Mouse (Mus musculus) mesoderm, embryonic 11.5 days (tissue): Measurements from ENCODE around the gene 4931428L18Rik.
A peak's percentile ranks its signal among the peaks of the same experiment; 100 is the strongest.

Source experiments
- DNase-seq: peaks from one replicate; pipeline ENCODE4 v3.0.0-alpha.2; 2012; ENCODE audit warnings: low read depth, low spot score

4931428L18Rik gene

DNA sequence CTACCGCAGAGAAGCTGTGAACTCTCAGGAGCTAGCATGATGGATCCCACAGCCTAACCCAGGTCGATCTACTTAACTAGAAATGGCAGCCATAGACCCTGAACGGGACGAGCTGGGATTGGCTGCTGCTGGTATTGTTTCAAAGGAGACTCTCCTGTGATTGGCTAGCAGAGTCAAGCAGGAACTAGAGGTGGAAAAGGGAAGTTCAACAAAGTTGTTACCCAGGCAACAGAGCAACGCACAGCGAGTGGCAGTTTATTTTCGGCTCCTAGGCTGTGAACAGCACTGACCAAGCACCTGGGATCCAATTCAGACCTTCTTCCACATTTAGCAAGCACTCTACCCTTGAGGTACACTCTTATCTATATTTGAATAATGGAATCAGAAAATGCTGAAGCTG, at the start of gene 4931428L18Rik, which contains the start of gene Pih1d3:
Gene 4931428L18Rik (minus strand): TSS at position 121 of the 400 bp plus-strand sequence.
Gene Pih1d3 (plus strand): TSS at position 275 of the 400 bp plus-strand sequence.
- DNase-seq, result no peak

- DNase-seq, result no peak
These were observed 37.9 kb upstream of the 4931428L18Rik start for GRCm38 (mm10) chr1:31260218-31260923.

DNA sequence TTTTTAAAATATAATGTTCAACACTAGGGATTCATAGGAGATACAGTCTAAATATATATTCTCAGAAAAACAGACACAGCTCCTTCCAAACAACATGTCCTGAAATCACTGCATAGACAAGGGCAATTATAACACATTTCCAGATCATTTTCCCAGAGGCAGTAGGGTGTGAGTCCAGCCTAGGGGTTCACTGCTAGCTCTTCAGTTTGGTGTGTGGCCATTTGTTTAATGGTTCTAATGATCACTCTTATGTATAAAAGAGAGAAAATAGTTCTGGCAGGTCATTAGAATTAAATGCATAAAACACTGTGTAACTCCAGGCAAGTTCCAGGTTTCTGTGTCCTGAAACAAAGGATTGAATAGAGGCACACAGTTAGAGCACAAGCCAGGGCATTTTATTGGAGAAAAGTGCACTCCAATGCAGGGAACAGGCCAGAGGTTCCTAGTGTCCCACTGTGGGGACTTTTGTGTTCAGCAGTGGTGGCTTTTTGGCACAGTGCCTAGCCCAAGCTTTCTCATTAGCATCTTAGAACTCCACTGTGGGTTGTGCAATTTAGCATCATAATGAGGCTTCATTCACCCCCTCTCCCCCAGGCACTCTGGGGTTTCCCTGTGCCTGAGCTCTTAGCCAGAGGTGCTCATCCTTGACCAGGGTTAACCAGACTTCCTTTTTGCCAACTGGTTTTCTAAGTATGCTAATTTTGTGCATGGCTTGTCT, 11.0 kb upstream of the 4931428L18Rik start:
- DNase-seq, result peak; percentile 10

- no peak for DNase-seq
These were observed 1.8 kb downstream of the 4931428L18Rik start for GRCm38 (mm10) chr1:31220599-31221250.

DNA sequence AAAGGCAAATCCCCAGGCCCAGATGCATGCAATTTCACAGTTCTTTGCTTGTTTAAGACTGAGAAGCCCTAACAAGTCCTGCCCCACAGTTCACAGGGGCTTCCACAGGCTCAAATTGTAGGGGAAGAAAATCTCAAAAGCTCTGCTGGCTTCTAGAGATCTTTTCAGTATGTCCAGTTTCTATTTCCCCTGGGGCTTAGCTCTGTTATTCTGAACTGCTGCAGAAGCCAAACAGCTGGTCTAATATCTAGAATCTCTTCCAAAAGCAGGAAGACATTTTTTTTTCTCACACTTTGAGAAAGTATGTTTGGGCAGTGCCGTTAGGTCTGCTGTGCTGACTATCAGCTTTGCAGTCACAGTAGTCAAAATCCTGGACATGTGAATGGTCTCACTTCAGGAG, 7.7 kb downstream of the 4931428L18Rik start:
- DNase-seq, result no peak

DNA sequence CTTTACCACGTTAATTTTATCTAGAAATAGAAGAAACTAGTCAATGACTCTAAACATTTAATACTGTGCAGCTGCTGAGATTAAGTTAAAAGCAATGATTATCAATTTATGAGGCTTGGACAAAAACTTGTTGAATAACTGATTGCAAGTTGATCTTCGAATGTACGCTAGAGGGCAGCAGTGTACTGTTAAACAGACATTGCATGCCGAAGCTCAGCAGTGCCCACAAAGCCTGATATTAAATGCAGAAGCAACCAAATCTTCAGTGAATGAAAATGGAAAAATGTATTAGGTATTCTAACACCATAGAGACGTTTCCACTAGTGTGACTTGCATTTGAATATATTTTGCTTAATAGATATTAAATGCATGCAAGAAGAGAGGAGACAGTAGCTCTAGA, 12.3 kb downstream of the 4931428L18Rik start:
- DNase-seq, result peak; percentile 79

GRCm38 (mm10) chr1:31205770-31206169, 16.7 kb downstream of the 4931428L18Rik start:
- DNase-seq, result no peak

- DNase-seq, result no peak
These were observed 17.1 kb downstream of the 4931428L18Rik start for GRCm38 (mm10) chr1:31205346-31205745.

GRCm38 (mm10) chr1:31203771-31204170, 18.7 kb downstream of the 4931428L18Rik start:
- no peak for DNase-seq

GRCm38 (mm10) chr1:31196959-31197358, 25.5 kb downstream of the 4931428L18Rik start:
- no peak for DNase-seq

DNA sequence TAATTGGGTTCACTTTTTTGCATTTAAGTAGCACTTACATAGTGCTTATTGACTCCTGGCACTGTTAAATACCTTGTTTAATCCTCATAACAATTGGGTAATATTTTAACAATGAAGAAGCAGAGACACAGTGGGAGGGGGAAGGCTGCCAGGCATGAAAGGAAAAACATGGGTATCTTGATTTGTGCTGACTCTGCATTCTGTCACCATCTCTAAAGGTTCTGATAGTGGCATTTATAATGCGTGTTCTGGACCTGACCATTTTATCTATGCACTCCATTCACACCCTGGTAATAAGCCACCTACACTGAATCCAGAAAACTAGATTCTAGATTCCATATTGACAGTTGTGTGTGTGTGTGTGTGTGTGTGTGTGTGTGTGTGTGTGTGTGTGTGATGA, 26.9 kb downstream of the 4931428L18Rik start:
- no peak for DNase-seq

DNA sequence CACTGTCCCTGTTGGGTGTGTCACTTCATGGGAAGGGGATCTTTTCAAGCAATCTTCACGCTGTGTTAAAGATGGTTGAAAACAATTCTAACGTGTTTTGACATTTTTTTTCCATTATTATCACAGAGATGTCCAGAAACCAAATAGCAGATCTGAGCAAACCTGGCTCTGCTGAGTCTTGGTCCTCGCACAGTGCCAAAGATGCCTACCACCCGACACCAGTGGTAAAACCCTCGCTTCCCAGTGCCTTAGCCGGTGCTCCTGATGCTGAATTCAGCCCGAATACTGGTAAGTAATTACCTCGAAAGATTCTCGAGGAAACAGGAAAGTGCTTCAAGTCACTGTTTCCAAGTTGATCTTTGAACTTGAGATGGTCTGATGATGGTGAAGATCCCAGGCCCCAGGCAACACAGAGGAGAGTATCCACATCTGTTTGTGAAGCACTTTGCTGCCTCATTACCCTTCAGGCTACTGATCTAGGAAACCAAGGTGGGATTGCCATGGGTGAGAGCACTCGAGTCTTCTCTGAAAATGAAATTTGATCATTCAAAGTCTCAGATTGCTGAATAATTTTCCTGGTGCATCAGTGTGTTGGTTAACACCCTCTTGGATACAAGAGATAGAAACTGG, 32.1 kb downstream of the 4931428L18Rik start:
- DNase-seq, result no peak

GRCm38 (mm10) chr1:31178264-31178663, 44.2 kb downstream of the 4931428L18Rik start:
- peak; percentile 6 for DNase-seq

DNA sequence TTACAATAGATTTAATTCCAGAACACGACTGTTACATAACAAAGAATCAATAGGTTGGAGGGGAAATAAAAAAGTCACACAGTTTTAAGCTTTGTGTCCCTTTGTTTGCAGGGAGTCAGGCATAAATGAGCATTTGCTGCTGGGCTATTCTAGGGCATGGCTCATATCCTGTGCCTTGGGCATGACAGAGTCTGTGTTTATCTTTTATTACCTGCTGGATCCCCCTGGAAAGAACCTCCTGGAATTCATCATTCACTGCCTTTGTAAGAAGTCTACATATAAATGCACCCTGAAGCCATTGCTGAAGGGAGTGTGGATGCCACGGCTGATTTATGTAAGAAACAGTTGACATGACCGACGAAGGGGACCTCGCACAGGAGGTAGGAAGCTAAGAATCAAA, 46.4 kb downstream of the 4931428L18Rik start, which contains the start of gene Lgsn:
Gene Lgsn (plus strand): TSS at position 301 of the 400 bp plus-strand sequence.
- no peak for DNase-seq

- DNase-seq, result no peak
These were observed 47.1 kb downstream of the 4931428L18Rik start for GRCm38 (mm10) chr1:31175401-31175800.

- no peak for DNase-seq
These were observed 57.0 kb downstream of the 4931428L18Rik start for GRCm38 (mm10) chr1:31165326-31166121.

DNA sequence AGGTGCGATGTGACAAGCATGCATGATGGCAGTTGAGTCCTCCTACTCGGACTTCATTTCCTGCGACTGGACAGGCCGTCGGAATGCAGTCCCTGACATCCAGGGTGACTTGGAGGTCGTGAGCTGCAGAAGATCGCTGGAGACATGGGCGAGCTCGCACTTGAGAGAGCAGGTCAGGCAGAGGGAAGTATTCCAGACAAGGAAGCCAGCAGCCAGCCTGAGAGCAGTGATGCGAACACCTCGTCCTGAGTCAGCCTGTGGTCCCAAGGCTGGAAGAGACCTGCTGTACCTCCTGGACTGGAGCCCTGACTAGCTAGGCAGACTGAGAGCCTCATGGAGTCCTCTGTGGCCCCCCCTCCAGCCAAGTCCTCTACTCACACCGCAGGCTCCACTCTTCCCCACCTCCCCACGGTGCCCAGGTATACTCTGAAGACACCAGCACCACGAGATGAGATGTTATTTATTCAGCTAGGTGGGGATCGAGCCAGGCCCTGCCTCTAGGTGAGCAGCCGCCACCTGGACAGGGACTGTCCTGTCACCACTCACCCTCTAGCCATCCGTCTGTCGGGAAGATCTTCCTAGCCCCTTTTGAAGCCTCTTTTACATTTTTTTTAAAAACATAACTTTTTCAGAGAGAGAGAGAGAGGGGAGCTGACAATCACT, 57.8 kb downstream of the 4931428L18Rik start:
- DNase-seq, result no peak

GRCm38 (mm10) chr1:31156884-31157283, 65.6 kb downstream of the 4931428L18Rik start:
- no peak for DNase-seq

GRCm38 (mm10) chr1:31156185-31156584, 66.3 kb downstream of the 4931428L18Rik start:
- DNase-seq, result no peak

GRCm38 (mm10) chr1:31153793-31154349, 68.6 kb downstream of the 4931428L18Rik start:
- peak; percentile 59 for DNase-seq
